Mouse (Mus musculus) monocyte, adult 2 months (primary cell): ENCODE results near the gene Plpp1.

Experiments
- DNase-seq, 2 experiments: peaks; one replicate each; pipeline ENCODE4 v3.0.0; 2022; ENCODE audit warnings: low spot score in 2 of 2, low read depth in 1 of 2

The Plpp1 gene

DNA sequence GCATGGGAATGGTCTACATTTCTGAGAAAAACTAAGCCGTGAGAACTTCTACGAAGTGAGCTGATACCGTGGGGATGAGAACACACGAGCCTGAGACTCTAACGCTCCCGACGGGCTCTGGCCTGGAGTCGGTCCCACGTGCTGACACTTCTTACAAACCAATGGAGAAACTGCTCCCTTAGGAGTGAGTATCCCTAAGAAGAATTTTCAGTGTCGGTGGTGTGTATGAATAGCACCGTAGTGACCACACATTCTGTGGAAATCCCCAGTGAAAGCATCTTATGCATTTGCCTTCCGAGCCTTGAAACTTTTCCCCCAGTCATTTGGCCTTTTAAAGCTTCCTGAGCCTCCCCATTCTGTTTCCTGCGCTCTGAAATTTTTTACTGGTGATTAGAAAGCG, 27.7 kb upstream of the Plpp1 start:
- DNase-seq = no peak

DNA sequence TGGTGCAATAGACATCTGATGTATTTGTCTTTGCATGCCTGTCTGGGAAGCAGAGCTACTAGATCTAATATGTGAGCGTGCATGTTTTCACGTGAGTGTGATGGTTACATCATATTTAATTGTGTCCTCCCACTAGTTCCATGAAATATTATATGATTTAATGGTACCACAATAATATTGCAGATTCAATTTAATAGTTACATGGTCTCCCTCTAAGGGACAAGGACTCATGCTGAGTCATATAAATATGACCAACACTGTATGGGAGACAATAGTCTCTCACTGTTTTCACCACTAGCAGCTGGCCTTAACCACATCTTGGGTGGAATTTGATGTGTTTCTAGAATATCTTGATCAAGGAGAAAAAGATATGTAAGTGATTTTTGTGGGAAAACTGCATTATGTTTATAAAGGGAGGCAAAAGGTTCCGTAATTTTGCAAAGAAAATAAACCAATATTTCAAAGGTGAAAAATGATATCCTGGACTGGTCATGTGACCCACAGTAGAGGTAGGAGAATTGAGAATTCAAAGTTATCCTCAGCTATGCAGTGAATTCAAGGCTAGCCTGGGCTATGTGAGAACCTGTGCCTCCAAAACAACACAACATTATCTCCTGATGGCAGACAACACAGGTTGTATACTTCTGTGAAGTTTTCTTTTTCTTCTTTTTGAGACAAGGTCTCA, 26.5 kb upstream of the Plpp1 start:
- DNase-seq = no peak

DNA sequence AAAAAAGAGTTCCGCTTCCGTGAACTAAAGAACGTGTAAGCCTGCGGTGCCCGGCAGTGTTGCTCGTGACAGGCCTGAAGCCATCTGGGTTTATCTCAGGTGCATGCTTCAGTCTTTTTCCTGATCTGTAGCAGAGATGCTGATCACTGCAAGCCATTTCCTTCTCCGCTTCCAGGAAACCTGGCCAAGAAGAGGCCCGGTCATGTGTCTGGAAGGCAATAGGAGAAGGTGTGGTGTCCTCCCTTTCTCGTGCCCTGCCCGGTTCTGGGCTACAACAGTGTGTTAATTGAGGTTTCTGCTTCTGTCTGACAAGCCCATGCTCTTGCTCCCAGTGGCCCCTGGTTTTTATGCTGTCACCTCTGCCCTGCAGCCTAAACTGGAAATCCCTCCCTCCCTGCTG, 24.7 kb upstream of the Plpp1 start:
- DNase-seq = no peak

DNA sequence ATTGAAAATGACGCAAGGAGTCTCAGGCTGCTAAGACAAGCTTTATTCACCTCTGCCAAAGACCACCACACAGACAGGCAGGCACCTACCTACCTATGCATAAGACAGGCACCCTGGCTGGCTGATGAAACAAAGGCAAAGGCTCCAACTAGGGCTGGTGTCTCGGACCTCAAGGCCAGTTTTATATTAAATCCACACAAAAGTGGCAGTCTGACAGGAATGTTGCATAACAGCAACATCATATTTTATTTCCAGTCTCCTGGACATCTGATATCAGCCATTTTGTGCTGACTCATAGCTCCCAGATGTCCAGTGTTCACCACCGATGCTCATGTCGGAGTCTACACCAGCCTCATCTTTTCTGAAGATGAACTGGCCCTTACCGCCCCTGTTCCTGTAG, 22.2 kb upstream of the Plpp1 start:
- no peak for DNase-seq

DNA sequence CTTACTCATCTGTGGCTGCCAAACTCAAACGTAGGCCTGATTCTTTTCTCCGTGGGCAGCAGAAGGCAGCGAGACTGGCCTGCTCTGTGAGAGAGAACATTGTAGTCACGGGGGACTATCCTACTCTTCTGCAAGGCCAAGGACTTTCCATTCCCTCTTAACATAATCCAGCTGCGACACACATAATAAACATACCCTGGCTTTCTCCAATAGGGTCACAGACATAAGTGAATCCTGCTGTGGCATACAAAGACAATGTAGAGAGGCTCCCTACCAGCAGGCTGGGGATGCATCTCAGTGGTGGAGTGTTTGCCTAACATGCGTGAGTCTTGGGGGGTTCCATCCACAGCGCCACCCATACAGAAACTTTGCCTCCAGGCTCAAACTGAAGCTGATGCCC, 15.3 kb upstream of the Plpp1 start:
- no peak for DNase-seq

DNA sequence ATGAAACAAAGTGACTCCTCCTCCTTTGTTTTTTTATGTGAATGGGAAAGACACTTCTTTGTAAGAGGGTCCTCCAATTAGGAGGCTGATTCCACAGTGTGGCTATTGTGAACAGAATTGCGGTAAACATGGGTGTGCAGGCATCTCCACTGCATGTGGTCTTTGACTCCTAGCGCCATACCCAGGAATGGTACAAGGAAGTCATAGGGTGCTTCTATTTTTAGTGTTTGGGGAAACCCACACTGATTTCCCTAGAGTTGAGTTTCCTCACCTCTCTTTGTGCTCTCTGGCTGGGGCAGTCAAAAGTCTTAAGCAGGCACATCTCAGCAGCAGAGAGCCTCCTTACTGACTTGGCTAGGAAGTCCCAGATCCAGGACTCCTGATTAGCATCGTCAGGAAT, 14.4 kb upstream of the Plpp1 start:
- DNase-seq = no peak

DNA sequence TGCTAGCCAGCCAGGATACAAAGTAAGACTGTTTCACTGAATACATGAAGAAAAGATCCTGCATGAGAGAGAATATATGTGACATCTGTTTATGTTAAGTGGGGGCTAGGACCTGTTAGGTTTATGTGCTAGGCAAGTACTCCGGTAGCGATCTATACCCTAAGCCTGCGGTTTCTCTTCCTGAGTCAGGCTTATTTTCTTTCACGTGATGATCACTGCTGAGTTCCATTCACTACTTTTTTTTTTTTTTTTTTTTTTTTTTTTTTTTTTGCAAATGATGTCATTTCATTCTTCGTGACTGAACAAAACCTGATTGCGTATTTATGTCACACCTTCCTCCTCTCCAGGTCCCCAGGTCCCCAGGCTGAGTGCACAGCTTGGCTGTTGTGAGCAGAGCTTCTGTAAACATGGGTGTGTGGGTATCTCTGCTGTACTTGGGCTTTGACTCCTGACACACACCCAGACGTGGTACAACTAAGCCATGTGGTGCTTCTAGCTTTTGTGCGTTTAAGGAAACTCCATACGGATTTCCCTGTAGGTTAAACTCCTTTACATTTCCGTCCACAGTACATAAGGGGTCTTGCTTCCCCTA, 13.6 kb upstream of the Plpp1 start:
- no peak for DNase-seq

DNA sequence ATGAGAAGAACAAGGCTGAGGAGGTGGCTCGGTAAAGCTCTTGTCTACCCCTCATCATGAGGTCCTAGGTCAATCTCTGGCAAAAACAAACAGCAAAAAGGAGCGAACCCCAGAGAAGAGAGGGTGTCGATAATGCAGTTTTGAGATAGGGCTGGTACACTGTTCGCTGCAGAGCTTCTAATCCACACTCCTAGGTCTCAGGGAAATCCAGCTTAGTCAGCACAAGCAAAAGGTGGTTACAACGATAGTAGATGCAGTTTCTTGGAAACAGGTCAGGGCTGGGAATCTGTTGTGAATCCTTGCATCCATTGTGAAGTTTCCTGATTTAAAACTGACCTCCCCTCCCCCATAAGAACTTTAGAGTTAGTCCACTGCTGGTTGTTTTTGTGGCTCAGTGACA, 9.8 kb upstream of the Plpp1 start:
- no peak for DNase-seq

DNA sequence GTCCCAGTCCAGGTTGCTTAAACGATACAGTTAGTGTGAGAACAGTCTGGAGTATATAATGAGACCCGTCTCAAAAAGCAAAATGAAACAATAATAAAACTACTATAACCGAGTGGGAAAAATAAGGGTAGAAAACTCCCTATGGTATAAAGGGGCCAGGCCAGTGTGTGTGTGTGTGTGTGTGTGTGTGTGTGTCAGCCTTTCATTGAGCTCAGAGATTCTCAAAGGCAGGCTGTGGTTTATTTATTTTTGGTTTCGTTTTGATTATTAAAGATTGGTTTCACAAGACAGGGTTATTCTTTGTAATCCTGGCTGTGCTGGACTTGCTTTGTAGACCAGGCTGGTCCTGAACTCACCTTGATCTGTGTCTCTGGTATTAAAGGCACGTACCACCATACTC, 8.7 kb upstream of the Plpp1 start:
- no peak for DNase-seq

DNA sequence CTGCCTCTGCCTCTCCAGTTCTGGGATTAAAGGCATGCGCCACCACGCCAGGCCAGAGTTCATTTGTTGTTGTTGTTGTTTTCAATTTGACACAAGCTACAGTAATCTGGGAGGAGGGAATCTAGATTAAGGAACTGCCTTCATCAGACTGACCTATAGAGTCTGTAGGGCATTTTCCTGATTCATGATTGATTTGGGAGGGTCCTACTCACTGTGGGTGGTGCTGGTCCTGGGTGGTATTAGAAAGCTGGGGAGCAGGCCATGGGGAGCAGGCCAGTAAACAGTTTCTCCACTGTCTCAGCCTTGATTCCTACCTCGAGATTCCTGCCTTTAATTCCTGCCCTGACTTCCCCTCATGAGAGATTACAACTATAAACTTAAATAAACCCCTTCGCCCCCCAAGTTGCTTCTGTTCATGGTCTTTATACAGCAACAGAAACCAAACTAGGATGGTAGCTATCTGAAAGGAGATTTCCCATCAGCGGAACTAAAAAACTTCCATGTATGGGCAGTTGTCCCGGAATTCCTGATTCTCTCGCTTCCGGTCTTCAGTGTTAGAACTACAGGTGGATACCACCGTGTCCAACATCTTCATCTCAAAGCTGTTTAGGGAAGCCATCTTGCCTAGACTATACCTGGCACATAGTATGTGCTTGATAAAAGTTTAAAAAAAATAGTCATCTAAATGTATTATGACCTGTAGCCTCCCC, 2.2 kb upstream of the Plpp1 start:
- no peak for DNase-seq

DNA sequence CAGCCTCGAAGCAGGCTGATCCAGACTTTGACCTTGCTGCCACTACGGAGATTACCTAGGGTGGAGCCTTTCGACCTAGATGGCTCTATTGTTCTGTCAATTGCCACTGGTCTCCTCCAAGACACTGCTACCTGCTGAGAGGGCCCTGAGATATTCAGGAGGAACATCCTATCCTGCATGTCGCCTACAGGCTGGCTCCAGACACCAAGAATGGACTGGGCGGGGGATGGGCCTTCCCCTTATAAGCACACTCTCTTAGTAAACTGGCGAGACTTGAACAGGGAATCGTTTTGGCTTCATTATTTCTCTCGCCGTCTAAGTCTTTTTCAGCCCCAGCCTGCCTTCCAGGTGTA, 1.7 kb upstream of the Plpp1 start:
- DNase-seq = no peak

DNA sequence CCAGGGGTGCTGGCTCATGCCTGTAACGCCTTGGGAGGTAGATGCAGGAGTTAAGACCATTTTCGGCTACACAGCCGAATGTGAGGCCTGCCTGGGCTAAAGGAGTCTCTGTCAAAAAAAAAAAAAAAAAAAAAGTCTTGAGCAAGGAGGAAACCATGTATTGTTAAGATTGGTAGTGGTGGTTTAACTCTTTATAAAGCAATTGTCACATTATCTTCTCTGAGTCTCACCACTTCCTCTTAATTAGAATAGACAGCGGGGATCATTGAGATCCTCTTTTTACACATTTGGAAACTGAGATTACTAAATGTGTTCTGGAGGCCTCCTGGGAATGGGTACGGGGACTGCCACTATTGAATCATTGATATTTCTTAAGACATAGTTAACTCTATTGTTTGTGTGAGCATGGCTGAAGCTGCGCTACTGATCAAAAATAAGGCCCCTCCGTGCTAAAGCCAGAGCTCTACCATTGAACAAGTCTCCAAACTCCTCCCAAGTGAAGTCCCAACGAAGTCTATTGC, 811 bp upstream of the Plpp1 start:
- no peak for DNase-seq

DNA sequence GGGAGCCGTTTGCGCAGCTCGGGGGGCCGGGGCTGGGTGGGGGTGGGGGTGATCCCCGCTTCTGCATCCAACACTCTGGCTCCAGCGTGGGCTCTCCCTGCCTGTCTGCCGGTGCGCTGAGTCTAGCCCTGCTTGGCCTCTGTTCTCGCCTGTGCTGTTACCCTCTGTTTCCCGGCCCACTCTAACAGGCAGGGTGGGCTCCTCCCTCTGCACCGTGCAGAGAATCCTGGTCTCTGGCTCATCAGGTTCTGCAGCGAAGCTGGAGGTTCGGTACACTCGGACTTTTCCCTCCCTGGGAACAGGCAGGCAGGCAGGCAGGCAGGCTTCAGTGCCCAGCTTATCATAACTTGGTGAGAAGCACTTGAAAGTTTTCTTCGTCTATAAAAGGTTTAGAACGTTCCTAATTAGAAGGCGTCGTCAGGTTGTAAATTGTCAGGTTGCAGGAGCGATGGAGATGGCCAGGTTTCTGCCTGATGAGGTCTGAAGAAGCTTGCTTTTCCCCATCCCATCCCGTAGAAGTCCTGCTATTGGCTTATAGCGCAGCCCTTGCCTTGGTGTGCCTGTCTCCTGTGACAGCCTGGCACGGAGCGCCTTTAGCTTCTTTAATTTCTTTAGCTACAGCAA, 901 bp downstream of the Plpp1 start:
- DNase-seq = no peak

DNA sequence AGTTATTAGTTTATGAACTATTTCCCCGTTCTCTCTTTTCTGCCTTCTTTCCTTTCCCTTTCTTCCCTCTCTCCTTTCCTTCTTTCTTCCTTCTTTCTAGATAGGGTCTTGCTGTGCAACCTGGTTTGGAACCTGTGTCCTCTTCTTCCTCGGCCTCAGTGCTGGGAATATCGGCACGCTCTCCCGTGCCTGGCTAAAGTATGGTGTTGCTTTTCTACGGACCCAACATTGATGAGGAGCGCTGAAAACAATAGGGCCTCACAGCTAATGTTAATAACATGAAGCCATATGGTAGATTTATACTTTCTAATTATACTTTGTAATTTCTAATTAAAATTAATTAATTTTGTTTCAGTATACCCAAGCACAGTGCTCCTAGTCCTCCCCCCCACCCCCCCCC, 2.5 kb downstream of the Plpp1 start:
- DNase-seq = no peak

DNA sequence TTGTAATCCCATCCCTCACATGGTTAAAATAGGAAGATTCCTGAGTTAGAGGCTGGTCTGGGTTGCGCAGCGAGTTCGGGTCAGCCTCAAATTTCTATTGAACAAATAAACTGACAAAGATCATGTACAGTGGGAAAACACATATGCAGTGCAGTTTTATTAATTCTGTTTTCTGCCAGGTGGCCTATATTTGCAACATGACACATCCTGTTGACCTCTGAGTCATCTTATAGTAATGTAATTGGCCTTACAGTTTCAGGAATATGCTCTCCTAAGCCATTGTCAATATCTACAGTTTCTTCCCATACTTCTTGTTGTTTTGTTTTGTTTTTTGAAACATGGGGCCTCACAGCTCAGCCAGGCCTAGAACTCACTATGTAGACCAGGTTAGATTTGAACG, 3.1 kb downstream of the Plpp1 start:
- DNase-seq = no peak

DNA sequence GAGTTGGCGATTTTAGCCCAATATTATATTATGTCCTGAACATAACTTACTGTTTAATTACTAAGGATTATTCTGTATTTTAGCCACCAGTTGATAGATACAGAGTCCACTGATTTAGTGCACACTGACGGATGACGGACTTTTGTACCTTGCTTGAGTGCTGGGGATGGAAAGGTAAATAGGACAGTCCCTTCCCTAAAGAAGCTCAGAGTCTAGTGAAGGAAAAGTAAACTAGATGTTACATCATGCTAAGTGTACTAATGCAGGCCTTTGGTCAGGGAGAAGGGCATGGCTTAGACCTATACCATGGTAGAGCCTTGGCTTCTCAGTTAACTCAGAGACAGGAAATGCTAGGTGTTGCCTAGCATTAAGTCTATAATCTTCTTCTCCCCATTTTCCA, 4.9 kb downstream of the Plpp1 start:
- no peak for DNase-seq

DNA sequence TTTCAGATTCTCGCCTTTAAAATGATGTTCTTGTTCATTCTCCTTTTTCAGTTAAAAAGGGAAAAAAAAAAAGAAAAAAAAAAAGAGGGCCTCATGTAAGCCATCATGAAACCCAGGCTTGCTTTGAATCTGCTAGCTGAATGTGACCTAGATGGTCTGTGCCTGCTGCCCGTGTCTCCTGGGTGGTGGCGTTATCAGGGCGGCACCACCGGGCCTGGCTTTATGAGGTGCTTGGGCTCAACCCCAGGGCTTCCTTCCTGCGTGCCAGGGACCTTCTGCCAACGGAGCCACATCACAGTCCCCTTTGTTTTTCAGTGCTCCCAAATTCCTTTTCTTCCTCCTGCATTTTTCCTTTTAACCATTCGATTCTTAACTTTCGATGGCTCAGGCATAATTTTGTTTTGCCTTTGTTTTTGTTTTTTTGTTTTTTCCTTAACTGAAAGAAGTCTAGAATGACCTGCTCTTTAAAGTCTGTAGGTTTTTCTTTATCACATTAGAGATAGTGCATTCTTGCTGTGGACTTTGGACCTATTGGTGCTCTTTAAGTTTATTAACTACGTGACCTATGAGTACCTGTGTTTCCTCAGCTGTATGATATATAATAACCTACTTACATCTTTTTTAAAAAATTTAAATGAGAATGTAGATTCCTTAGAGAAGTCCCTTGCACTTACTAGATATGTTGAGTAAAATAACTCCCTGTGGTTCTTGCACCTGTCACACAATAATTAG, 7.5 kb downstream of the Plpp1 start:
- no peak for DNase-seq

DNA sequence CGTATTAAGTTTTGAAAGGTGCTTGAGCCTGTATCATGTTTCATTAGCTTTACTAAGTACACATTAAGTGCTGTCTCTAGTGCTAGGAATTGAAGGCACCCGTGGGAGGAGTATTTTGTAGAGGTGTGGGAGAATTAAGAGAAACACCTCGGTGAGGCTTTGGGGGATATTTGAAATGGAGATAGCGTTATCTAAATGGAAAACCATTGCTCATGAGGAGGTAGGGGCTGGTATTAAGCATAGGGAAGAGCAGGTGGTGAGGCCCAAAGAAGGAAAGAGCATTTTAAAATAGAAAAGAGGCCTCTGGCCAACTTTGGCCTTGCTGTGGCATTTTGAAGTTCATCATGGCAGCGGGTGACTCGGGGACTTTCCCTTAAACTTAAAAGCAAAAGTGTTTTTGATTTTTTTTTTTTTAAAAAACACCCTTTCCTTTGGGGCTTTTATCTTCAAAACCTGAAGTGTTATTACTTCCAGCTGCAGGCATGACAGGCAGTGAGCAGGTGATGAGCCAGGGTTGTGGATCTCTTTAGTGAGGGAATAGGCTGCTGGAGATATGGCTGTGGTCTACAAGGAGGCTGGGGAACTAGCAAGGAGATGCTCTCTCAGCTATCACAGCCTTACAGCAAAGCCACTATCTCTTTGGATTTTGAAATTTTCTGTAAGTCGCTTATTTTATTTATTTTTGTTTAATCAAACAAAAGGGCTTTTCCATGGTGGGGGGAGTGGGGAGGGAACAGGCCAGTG, 9.1 kb downstream of the Plpp1 start:
- no peak for DNase-seq

DNA sequence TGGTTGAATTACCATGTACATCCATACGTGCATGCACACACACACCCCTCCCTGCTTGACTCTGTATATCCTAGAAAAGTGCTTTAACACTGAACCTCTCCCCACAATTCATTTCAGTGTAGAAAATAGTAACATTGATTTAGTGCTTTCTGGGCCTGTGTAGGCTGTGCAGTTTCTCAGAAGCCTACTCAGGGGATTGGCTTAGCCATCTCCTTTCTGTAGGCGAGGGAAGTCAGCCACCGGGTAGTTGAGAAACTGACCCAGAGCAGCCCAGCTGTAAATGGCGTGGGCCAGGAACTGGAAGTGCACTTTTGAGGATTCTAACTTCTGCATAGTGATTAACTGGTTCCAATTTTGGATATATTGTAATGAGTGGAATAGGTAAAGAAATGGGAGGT, 9.7 kb downstream of the Plpp1 start:
- DNase-seq = no peak

DNA sequence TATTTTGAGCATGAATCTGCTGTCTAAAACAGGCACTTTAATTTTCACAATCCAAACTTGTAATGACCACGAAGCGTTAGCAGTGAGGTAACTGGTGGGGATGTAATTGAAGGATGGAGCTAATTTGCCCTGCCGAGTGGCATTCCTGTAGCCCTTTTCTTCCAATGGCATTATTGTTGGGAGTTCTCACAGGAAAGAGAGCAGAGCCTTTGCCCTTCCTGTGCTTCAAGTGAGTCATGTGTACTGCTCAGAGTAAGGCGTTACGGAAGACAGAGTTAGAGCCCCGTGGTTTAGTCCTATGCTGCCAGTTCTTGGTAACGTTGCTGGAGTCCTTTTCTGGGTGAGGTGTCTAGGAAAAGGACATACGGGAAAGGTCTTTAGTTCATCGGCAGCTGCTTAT, 10.2 kb downstream of the Plpp1 start:
- DNase-seq = no peak
